Mouse (Mus musculus) hindbrain, embryonic 16.5 days (tissue): ENCODE results near the gene Ttll9. TPM values are rescaled to one million over a fixed set of nuclear protein-coding genes. Genes with fewer than 3 reads are reported as not detected.

Experiments
- ATAC-seq: fragments of 200-750 bp; cut with Nextera tagmentation; 2 replicates; pipeline ENCODE4 v1.8.0; 2017; ENCODE audit warnings: moderate TSS enrichment, moderate library complexity
- H3K27ac ChIP-seq: fragments of 300-500 bp; sonication (generic); 2 replicates; pipeline ENCODE4 v1.5.1; 2014; ENCODE audit warnings: low read depth, mild to moderate bottlenecking, control low read depth, low read length, moderate library complexity
- H3K27me3 ChIP-seq: fragments of 300-500 bp; sonication (generic); replicated peaks from 2 replicates; pipeline ENCODE4 v1.6.1; 2014; ENCODE audit warnings: low read length; ENCODE audit not compliant: control insufficient read depth, insufficient read depth
- H3K36me3 ChIP-seq: fragments of 300-500 bp; sonication (generic); 2 replicates; pipeline ENCODE4 v1.6.1; 2014; ENCODE audit warnings: mild to moderate bottlenecking, low read length, moderate library complexity, mixed read lengths; ENCODE audit not compliant: control insufficient read depth, insufficient read depth
- H3K4me1 ChIP-seq: fragments of 300-500 bp; sonication (generic); 2 replicates; pipeline ENCODE4 v1.6.1; 2014; ENCODE audit warnings: low read depth, low read length; ENCODE audit not compliant: control insufficient read depth, insufficient read depth
- H3K4me2 ChIP-seq: fragments of 300-500 bp; sonication (generic); 2 replicates; pipeline ENCODE4 v1.6.1; 2014; ENCODE audit warnings: mild to moderate bottlenecking, low read length, control low read depth, moderate library complexity
- H3K4me3 ChIP-seq: fragments of 300-500 bp; sonication (generic); 2 replicates; pipeline ENCODE4 v1.5.1; 2014; ENCODE audit warnings: mild to moderate bottlenecking, low read length, control low read depth, moderate library complexity
- H3K9ac ChIP-seq: fragments of 300-500 bp; sonication (generic); 2 replicates; pipeline ENCODE4 v1.6.1; 2014; ENCODE audit warnings: low read depth, mild to moderate bottlenecking, control low read depth, low read length, moderate library complexity
- H3K9me3 ChIP-seq: fragments of 300-500 bp; sonication (generic); 2 replicates; pipeline ENCODE4 v1.6.1; 2014; ENCODE audit warnings: mild to moderate bottlenecking, low read length, moderate library complexity; ENCODE audit not compliant: control insufficient read depth
- WGBS: fragments of 180-500 bp; shearing (Covaris S2); extraction: QIAGEN DNeasy Blood & Tissue Kit; methylation state at CpG from one replicate; pipeline ENCODE4 v1.1.7; 2014; 5-methylcytosine and 5-hydroxymethylcytosine counted together
- polyA plus RNA-seq: library from polyadenylated mRNA; unstranded; fragments of >200 nt; fragmentation: Nextera tagmentation; extraction: Ambion mirVana; gene quantifications from 2 replicates; pipeline ENCODE4 v1.2.1, GENCODE M21; 2015

Gene Ttll9
- polyA plus RNA-seq, 1 experiment from 2014 or later, result 9.2 TPM

DNA sequence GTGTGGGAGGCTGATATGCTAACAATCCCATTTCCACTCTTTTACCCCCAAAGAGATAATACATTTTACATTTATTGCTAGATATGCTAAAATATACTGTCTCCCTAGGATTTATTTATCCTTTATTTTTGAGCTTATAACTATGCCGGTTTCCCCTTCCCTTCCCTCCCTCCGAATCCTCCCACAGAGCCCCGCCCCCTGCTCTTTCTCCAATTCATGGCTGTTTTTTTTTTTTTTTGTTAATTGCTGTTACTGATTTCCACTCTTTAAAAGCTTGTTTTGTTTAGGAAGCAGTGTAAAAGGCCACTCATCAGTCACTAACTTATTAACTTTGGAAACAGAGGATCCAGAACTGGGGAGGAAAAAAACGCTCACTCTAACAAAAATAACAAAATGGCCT lies 34.8 kb downstream of the Ttll9 start:
- Histone ChIP-seq H3K27ac (no peak overlapping the region), H3K27me3 (no peaks in the 10 kb centered on the region), H3K36me3 (no peaks in the 10 kb centered on the region), H3K4me1 (no peaks in the 10 kb centered on the region), H3K9me3 (no peaks in the 10 kb centered on the region), H3K9ac (no peak overlapping the region), H3K4me3 (no peak overlapping the region), H3K4me2 (no peak overlapping the region)
- no peak for ATAC-seq
- 65% methylated on average over 4 of the region's 4 CpGs for WGBS

DNA sequence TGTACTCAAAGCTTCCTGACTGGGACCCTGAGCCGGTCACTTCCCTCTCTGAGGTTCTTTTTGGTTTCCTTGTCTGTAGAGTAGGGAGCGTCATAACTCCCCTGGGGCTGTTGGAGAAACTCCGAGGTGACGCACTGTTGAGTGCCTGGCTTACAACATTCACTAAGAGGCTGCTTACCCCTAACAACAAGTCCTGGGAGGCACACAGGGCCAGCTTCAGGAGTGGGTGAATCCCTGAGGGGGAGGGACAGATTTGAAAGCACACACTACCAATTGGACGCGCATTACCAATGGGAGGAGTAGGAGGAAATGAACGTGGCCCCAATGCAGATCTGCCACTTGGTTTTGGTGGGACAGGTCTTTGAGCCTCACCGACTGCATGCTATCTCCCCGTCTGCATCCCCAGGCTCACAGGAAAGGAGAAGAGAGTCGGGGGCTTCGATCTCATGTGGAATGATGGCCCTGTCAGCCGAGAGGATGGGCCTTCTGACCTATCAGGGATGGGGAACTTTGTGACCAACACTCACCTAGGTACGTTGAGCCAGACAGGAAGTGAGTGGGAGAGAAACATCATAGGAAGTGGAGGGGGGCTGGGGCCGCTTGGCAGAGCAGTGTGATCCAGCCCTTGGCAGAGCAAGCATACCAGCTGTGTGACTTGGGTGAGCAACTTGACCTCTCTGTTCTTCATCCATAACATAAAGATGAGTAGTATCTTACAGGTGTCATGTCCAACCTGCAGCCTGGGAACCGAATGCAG lies 40.4 kb downstream of the Ttll9 start:
- no peak overlapping the region for H3K4me2 ChIP-seq
- H3K9ac ChIP-seq, result no peak overlapping the region
- peaks cover 12% of the 10 kb centered on the region for H3K36me3 ChIP-seq
- no peak overlapping the region for H3K27ac ChIP-seq
- H3K4me3 ChIP-seq, result no peak overlapping the region
- no peaks in the 10 kb centered on the region for H3K9me3 ChIP-seq
- WGBS, result 89% methylated on average over 15 of the region's 15 CpGs
- no peaks in the 10 kb centered on the region for H3K4me1 ChIP-seq
- no peaks in the 10 kb centered on the region for H3K27me3 ChIP-seq
- ATAC-seq, result no peak

DNA sequence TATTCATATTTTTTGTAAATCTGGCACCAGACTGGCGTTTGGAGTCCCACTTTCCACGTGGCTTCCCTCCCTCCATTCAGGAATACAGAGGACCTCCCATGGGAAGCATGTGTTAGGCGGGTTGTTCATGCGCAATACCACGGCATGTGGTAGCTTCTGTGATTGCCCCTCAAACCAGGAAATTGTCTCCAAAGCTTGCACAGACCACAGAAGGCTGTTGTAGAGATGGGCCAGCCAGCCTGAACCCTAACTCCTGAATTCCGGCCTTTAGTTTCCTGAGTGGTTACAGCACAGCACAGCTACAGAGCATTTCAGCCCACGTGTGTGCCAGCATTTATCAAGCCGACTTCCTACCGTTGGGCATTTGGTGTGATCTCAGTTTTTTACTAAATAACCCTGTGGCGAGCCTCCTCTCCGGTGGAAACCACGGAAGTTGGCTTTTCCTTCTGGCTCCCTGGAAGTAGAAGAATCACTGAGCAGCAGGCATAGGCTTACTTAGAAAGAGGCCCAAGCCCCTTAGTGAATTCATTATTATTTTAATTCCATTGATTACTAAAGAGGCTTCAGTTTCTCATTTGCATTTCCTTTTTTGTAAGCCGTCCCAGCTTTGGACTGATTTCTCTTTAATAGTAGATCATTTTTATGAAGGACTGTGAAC lies 41.5 kb downstream of the Ttll9 start:
- no peak overlapping the region for H3K27ac ChIP-seq
- H3K9ac ChIP-seq, result no peak overlapping the region
- WGBS, result 35% methylated on average over 13 of the region's 13 CpGs
- H3K4me3 ChIP-seq, result no peak overlapping the region
- peaks cover 17% of the 10 kb centered on the region for H3K36me3 ChIP-seq
- no peaks in the 10 kb centered on the region for H3K9me3 ChIP-seq
- H3K4me2 ChIP-seq, result no peak overlapping the region
- ATAC-seq, result no peak
- no peaks in the 10 kb centered on the region for H3K4me1 ChIP-seq
- no peaks in the 10 kb centered on the region for H3K27me3 ChIP-seq

DNA sequence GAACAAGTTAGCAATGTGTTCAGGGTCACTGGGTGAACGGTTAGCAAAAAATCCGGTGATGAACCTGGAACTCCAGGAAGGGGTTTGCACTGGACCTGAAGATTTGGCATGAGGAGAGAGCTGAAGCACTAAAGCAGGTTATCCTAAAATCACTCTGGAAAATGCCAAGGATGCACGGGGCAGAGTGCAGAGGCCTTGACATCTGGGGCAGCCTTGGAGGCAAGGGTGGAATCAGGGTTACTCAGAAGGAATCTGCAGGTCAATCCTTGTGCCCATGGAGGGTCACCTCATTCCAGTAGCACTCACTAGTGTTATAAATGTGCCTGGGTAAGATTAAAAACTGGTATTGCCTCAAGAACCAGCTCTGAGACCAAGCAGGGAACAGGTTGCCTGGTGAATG lies 43.7 kb downstream of the Ttll9 start:
- Histone ChIP-seq H3K4me3 (no peak overlapping the region), H3K9ac (no peak overlapping the region), H3K4me1 (no peaks in the 10 kb centered on the region), H3K9me3 (no peaks in the 10 kb centered on the region), H3K27me3 (no peaks in the 10 kb centered on the region), H3K4me2 (no peak overlapping the region), H3K27ac (no peak overlapping the region), H3K36me3 (peaks cover 34% of the 10 kb centered on the region)
- no peak for ATAC-seq
- WGBS, result 88% methylated on average over 3 of the region's 3 CpGs

DNA sequence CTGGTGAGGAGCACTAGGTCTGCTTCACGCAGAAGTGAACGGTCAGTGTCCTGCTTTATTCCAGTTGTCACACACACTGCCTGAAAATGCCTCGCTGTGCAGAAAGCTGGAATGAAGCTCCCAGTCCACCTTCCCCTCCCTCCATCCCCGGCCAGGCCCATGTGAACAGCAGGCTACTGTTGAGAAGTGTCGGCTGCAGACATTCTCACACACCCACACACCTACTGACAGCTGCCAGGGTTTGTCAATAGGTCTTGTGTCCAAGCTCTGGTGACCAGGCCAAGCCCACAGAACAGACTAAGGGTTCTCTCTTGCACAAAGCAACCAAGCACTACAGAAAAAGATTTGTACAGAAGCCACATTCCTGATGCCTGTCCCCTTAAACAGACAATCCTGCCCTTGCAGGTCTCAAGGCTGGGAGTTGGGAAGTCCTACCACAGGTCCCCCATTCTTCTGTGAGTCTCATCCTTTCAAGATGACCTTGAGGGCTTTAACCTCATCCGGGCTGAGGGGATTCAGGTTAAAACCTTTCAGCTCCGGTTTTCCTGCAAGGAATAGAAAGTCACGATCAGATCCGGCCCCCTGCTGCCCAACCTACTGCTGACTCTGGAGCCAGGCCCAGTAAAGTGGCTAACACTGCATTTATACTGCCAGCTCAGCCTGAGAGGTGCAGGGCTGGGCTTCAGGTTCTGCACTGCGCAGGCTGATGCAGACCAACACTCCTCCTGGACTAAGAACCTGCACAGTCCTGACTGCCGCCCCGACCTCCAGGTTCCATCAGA lies 47.1 kb downstream of the Ttll9 start:
- Histone ChIP-seq H3K9ac (no peak overlapping the region), H3K27ac (no peak overlapping the region), H3K36me3 (peaks cover 45% of the 10 kb centered on the region), H3K4me1 (peaks cover 6% of the 10 kb centered on the region), H3K4me3 (no peak overlapping the region), H3K27me3 (no peaks in the 10 kb centered on the region), H3K9me3 (no peaks in the 10 kb centered on the region), H3K4me2 (no peak overlapping the region)
- 82% methylated on average over 12 of the region's 12 CpGs for WGBS
- ATAC-seq, result no peak

DNA sequence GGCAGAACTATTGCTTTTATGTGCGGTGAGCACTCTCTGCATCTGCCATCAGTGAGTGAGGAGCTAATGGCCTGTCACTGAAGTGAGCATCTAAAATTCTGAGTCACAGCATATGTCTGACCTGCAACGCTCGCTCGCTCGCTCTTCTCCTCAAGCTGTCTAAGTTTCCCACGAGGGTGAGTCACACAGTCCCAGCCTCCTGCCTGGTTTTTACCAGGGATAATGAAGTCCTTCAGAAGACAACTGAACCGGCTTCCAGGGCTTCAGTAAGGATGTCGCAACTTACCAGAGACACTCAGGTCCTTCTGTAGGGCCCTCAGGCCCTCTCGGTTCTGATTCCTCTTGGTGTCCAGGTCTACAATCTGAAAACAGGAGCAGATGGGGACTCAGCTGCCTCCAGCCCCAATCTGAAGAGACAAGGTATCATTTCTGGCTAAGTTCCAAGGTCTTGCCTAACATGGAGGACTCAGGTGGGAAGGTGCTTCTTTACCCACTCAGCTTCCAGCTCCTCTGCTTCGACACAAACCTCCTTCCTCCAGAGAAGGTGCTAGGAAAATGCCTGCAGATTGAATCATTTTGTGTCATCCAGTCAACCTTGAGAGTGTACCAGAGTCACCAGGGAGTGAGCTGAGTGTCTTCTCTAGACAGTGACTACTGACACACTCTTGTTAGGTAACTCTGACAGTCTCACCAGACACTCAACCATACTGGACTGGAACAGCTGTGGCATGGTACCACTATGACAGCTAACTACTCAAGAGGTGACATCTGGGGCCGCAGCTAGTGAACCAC lies 51.6 kb downstream of the Ttll9 start:
- Histone ChIP-seq H3K4me2 (peak overlapping the region; percentile 88), H3K9ac (peak overlapping the region; percentile 88), H3K27me3 (no peaks in the 10 kb centered on the region), H3K36me3 (peaks cover 27% of the 10 kb centered on the region), H3K9me3 (no peaks in the 10 kb centered on the region), H3K4me3 (peak overlapping the region; percentile 91), H3K4me1 (peaks cover 13% of the 10 kb centered on the region), H3K27ac (no peak overlapping the region)
- 91% methylated on average over 11 of the region's 11 CpGs for WGBS
- no peak for ATAC-seq

DNA sequence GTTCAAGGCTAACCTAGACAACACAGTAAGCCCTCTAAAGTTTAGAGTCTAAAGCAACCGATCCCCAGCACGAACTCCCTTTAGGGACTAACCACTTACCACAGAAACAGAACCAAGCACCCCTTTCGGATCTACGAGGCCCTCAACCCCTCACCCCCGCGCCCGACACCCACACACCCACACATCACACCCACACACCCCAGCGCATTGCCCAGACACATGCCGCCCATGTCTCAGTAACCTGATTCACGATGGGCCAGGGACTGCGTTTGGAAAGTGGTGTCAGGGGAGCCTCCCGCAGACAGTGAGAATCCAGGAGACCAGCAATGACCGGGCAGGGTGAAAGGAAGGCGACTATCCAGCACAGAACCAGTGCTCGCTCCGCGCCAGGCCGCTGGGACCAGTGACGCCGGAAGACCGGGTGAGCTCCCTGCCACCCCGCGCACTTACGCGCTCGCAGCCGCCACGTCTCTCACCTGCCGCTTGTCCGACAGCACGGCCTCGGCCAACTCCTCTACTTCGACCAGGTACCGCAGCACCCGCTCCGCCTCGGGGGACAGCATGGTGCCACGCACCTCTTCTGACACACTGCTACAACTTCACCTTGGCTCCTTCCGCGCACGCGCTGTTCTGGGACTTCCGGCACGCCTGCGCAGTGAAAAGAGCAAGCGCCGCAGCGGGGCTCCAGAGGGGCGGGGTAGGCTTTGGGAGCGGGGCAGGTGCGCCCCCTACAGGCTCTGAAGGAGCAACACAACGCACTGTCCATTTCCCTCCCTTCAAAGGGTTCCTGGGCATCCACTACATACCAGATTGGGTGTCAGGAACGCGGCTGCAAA lies 52.7 kb downstream of the Ttll9 start, which contains the start of gene Pdrg1:
Gene Pdrg1 (minus strand): TSS at position 670 of the 836 bp plus-strand sequence.
- under 1% methylated on average over 53 of the region's 54 CpGs for WGBS
- Histone ChIP-seq H3K27me3 (no peaks in the 10 kb centered on the region), H3K4me1 (peaks cover 13% of the 10 kb centered on the region), H3K4me2 (peak within 1 kb of the TSS; percentile 88), H3K9me3 (no peaks in the 10 kb centered on the region), H3K27ac (peak within 1 kb of the TSS; percentile 58; the same call in 1 of the 2 replicates), H3K36me3 (peaks cover 18% of the 10 kb centered on the region), H3K9ac (peak within 1 kb of the TSS; percentile 88), H3K4me3 (peak within 1 kb of the TSS; percentile 91)
- peak; percentile 95 for ATAC-seq

DNA sequence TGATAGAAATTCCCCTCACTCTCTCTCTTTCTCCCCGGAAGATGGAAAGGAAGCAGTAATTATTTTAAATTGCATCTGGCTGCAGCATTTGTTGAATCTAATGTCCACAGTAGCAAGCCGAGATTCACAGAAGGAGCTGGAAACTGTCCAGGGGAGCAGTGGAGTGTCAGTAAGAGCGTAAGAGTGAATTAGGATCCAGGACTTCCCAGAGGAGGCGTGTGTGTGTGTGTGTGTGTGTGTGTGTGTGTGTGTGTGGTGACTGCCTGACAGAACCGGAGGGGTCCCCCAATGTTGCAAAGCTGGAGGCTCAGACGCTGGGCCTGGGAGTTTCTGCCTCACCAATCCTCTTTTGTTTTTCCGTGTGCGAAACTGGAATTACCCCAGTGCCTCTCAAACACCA lies 53.5 kb downstream of the Ttll9 start:
- Histone ChIP-seq H3K9me3 (no peaks in the 10 kb centered on the region), H3K27me3 (no peaks in the 10 kb centered on the region), H3K4me2 (peak overlapping the region; percentile 49), H3K4me1 (peaks cover 13% of the 10 kb centered on the region), H3K27ac (peak overlapping the region; percentile 35; the same call in 1 of the 2 replicates), H3K36me3 (peaks cover 13% of the 10 kb centered on the region), H3K9ac (peak overlapping the region; percentile 46), H3K4me3 (peak overlapping the region; percentile 91)
- 0 out of 2 replicates have a peak, but pooled peaks have one; percentile 21 for ATAC-seq
- WGBS, result 23% methylated on average over 8 of the region's 8 CpGs
